Mouse (Mus musculus) myocyte (in vitro differentiated cells): ENCODE measurements at regions not wholly inside any gene's neighbourhood (a gene's known extent, or its start where the extent isn't known, plus 50 kb on each side); places are given as distances from the start of the nearest gene placed in this dataset.

Experiments
- MAX ChIP-seq: IDR thresholded peaks from one replicate; pipeline ENCODE4 v1.6.1; 2011; ENCODE audit warnings: low read depth, mild to moderate bottlenecking, control low read depth
- POLR2A ChIP-seq: IDR thresholded peaks from one replicate; pipeline ENCODE4 v1.6.1; 2011; ENCODE audit warnings: low read depth, mild to moderate bottlenecking, control low read depth, moderate library complexity; ENCODE audit not compliant: insufficient read length
- SRF ChIP-seq: IDR thresholded peaks from one replicate; pipeline ENCODE4 v1.6.1; 2011; ENCODE audit warnings: low read depth; ENCODE audit not compliant: control insufficient read depth, insufficient read length
- TCF12 ChIP-seq: IDR thresholded peaks from one replicate; pipeline ENCODE4 v1.6.1; 2011; ENCODE audit warnings: mild to moderate bottlenecking, control low read depth; ENCODE audit not compliant: poor library complexity, insufficient read depth, severe bottlenecking
- TCF3 ChIP-seq: IDR thresholded peaks from one replicate; pipeline ENCODE4 v1.6.1; 2011; ENCODE audit warnings: low read depth, control low read depth; ENCODE audit not compliant: insufficient read length

DNA sequence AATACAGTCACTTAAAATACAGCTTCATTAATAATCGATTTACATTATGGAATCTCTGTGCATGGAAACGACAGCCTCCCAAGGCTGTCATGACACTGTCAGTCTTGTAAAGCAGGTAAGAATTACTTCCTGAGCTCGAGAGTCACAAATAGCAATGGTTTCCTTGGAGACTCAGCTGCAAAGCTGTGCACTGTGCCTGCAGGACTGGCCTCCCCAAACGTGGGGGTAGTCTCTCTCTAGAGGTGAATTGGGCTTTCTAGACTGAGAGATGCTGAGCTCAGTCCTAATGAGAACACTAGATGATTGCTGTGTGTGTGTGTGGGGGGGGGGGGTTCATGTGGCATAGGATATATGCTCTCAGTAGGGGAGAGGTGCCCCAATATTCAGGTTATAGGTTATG, 208.9 kb upstream of the Sp8 start:
- TF ChIP-seq TCF3, result no peak
- no peak for TF ChIP-seq POLR2A
- no peak for TF ChIP-seq MAX
- no peak for TF ChIP-seq TCF12
- TF ChIP-seq SRF, result no peak
